Mouse (Mus musculus) cerebellum, adult 2 months (tissue): ENCODE measurements around the gene 1700008O03Rik. TPM values are rescaled to one million over a fixed set of nuclear protein-coding genes. Genes with fewer than 3 reads are reported as not detected.

Experiments used
- DNase-seq, 2 experiments: peaks; one replicate each; pipeline ENCODE4 v3.0.0; 2021
- H3K27ac ChIP-seq: fragments of 200-500 bp; 2 replicates; pipeline ENCODE4 v1.5.1; 2012; ENCODE audit warnings: low read length, control low read depth, inconsistent platforms; ENCODE audit not compliant: insufficient read depth
- H3K27me3 ChIP-seq: fragments of 200-500 bp; 2 replicates; pipeline ENCODE4 v1.6.1; 2012; ENCODE audit warnings: inconsistent platforms, mild to moderate bottlenecking, low read length, moderate library complexity; ENCODE audit not compliant: control insufficient read depth, insufficient read depth
- H3K4me1 ChIP-seq: fragments of 200-500 bp; 2 replicates; pipeline ENCODE4 v1.6.1; 2011; ENCODE audit warnings: low read length; ENCODE audit not compliant: control insufficient read depth, insufficient read depth
- H3K4me3 ChIP-seq: fragments of 200-500 bp; replicated peaks from 2 replicates; pipeline ENCODE3; 2011; ENCODE audit warnings: mild to moderate bottlenecking, low read depth, low read length, control low read depth; ENCODE audit not compliant: insufficient read depth
- CTCF ChIP-seq: fragments of 200-500 bp; IDR thresholded peaks from 2 replicates; pipeline ENCODE4 v1.5.1; 2011; ENCODE audit warnings: low read depth, mild to moderate bottlenecking, control low read depth, low read length, moderate library complexity, borderline replicate concordance; ENCODE audit not compliant: insufficient read depth
- POLR2A ChIP-seq: fragments of 200-500 bp; IDR thresholded peaks from 2 replicates; pipeline ENCODE4 v1.6.1; 2011; ENCODE audit warnings: low read length, control low read depth, borderline replicate concordance; ENCODE audit not compliant: insufficient read depth
- WGBS: fragments of 180-500 bp; shearing (Covaris S2); methylation state at CpG from one replicate; pipeline ENCODE4 v1.1.7; 2018; 5-methylcytosine and 5-hydroxymethylcytosine counted together
- polyA plus RNA-seq: library from polyadenylated mRNA; depleted of rRNA; stranded (reverse); fragments of >200 nt; gene quantifications from 2 replicates; pipeline ENCODE4 v1.2.3, GENCODE M21; 2012

Gene 1700008O03Rik
- polyA plus RNA-seq, 1 experiment = 3.1 TPM

GRCm38 (mm10) chr7:44340226-44340625 is 45.4 kb downstream of the 1700008O03Rik start:
- H3K27ac ChIP-seq = no peak overlapping the region
- H3K4me3 ChIP-seq = no peak overlapping the region
- no peak for DNase-seq
- H3K27me3 ChIP-seq = no peaks in the 10 kb centered on the region
- H3K4me1 ChIP-seq = peaks cover 19% of the 10 kb centered on the region
- no peak for TF ChIP-seq POLR2A
- WGBS = 77% methylated on average over 6 of the region's 6 CpGs

- no peak for TF ChIP-seq CTCF
- TF ChIP-seq POLR2A = no peak
- peak; percentile 52 to 64 for DNase-seq
- H3K4me3 ChIP-seq = peak overlapping the region; percentile 90
- 2% methylated on average over 32 of the region's 32 CpGs for WGBS
- H3K4me1 ChIP-seq = peaks cover 24% of the 10 kb centered on the region
- H3K27me3 ChIP-seq = no peaks in the 10 kb centered on the region
- peak overlapping the region; percentile 62 for H3K27ac ChIP-seq
Observed at GRCm38 (mm10) chr7:44337121-44337849, 48.3 kb downstream of the 1700008O03Rik start.

GRCm38 (mm10) chr7:44336046-44337021 is 49.3 kb downstream of the 1700008O03Rik start:
- 2% methylated on average over 50 of the region's 54 CpGs for WGBS
- peak; percentile 72 to 77 for DNase-seq
- TF ChIP-seq POLR2A (peak; percentile 53; the same call in 1 of the 2 replicates), CTCF (no peak)
- H3K4me3 ChIP-seq = peak overlapping the region; percentile 90
- H3K27me3 ChIP-seq = no peaks in the 10 kb centered on the region
- peak overlapping the region; percentile 80 for H3K27ac ChIP-seq
- peaks cover 19% of the 10 kb centered on the region for H3K4me1 ChIP-seq

GRCm38 (mm10) chr7:44335031-44335878 is 50.4 kb downstream of the 1700008O03Rik start:
- TF ChIP-seq CTCF (no peak), POLR2A (peak; percentile 95)
- DNase-seq = peak; percentile 80

GRCm38 (mm10) chr7:44334139-44334538 is 51.5 kb downstream of the 1700008O03Rik start:
- H3K27ac ChIP-seq = no peak overlapping the region
- H3K4me1 ChIP-seq = peaks cover 16% of the 10 kb centered on the region
- H3K27me3 ChIP-seq = no peaks in the 10 kb centered on the region
- TF ChIP-seq POLR2A (no peak), CTCF (no peak)
- no peak for DNase-seq
- 83% methylated on average over 14 of the region's 14 CpGs for WGBS
- no peak overlapping the region for H3K4me3 ChIP-seq

More at GRCm38 (mm10) chr7:44335031-44335878, 50.4 kb downstream of the 1700008O03Rik start:
- H3K4me3 ChIP-seq = peak overlapping the region; percentile 90
- 5% methylated on average over 35 of the region's 40 CpGs for WGBS
- no peaks in the 10 kb centered on the region for H3K27me3 ChIP-seq
- H3K27ac ChIP-seq = peak overlapping the region; percentile 83
- peaks cover 19% of the 10 kb centered on the region for H3K4me1 ChIP-seq

- Histone ChIP-seq H3K4me1 (peaks cover 8% of the 10 kb centered on the region), H3K27me3 (no peaks in the 10 kb centered on the region), H3K4me3 (no peak overlapping the region), H3K27ac (no peak overlapping the region)
- no peak for DNase-seq
- TF ChIP-seq POLR2A (no peak), CTCF (no peak)
- WGBS = 80% methylated on average over 3 of the region's 3 CpGs
Observed at GRCm38 (mm10) chr7:44332336-44332735, 53.3 kb downstream of the 1700008O03Rik start.

- no peaks in the 10 kb centered on the region; the same call in 1 of the 2 replicates for H3K4me1 ChIP-seq
- H3K27ac ChIP-seq = no peak overlapping the region
- DNase-seq = no peak
- no peak overlapping the region for H3K4me3 ChIP-seq
- H3K27me3 ChIP-seq = no peaks in the 10 kb centered on the region
- TF ChIP-seq POLR2A (no peak), CTCF (no peak)
- 68% methylated on average over 6 of the region's 6 CpGs for WGBS
Observed at GRCm38 (mm10) chr7:44326614-44327013, 59.0 kb downstream of the 1700008O03Rik start.
